Mouse (Mus musculus) olfactory bulb, adult 2 months (tissue): Measurements from ENCODE around the gene Zmynd11.

ENCODE experiments used
- CTCF ChIP-seq: fragments of 200-500 bp; IDR thresholded peaks from 2 replicates; pipeline ENCODE4 v1.5.1; 2012; ENCODE audit warnings: low read depth, mild to moderate bottlenecking, low read length, moderate library complexity; ENCODE audit not compliant: insufficient read depth
- POLR2A ChIP-seq: fragments of 200-500 bp; IDR thresholded peaks from 2 replicates; pipeline ENCODE4 v1.6.1; 2012; ENCODE audit warnings: mild to moderate bottlenecking, low read depth, low read length, moderate library complexity; ENCODE audit not compliant: insufficient read depth

DNA sequence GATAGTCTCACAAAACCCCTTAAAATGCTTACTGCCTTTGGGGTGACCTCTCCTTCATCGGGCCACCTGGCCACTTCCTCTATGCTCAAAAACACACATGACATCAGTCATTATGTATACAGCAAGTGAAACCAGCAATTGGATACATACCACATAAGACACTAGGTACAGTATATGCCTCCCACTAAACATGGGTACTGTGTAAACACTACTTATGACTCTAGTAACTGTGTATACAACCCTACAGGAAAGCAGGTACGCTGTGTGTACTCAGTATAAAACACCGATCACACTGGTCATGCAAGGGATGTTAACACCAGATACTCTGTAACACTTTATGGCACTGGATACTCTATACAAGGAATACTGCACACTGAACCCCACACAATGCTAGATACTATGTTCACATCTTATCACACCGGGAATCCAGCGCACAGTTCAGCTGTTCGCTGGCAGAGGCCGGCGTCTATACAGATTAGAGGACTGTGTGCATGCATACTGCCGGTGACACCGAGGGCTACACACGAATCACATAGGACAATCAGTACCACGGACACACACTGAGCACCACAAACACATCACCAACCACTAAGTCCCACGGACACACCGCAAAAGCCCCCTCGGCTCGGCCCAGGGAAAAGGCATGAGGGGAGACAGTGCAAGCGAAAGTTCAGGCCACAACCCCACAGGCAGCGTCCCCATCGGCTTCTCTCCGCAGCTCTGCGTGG, 1.9 kb downstream of the Zmynd11 start:
- TF ChIP-seq POLR2A (no peak), CTCF (no peak)
